Mouse (Mus musculus) left cerebral cortex, adult 8-10 months (tissue): ENCODE measurements around the gene Myh8. TPM values are rescaled to one million over a fixed set of nuclear protein-coding genes. Genes with fewer than 3 reads are reported as not detected.

ENCODE experiments used
- total RNA-seq, 4 experiments: library from RNA; stranded (reverse); gene quantifications; 2 replicates each; pipeline ENCODE4 v1.2.4; 2022

The Myh8 gene
- total RNA-seq, 4 experiments from 2014 or later: 0.27 to 0.39 (median 0.34) TPM

Other genes with a start within 250 kb of the Myh8 start
- 10 to 100 TPM; 24.6 to 30.2 (median 28.9) TPM for gene Adprm, start 224.5 kb upstream of the Myh8 start, total RNA-seq
- 10 to 100 TPM; 10.2 to 15.0 (median 11.0) TPM for gene Sco1, start 224.5 kb upstream of the Myh8 start, total RNA-seq
- 1 to 10 TPM; 3.4 to 6.9 (median 5.3) TPM for gene Myh3, start 198.8 kb upstream of the Myh8 start, total RNA-seq
- gene Myh2, start 106.1 kb upstream of the Myh8 start, total RNA-seq: 1 to 10 TPM in 2 of 4 experiments, under 1 TPM in 2; 0.67 to 1.4 (median 0.99) TPM
- gene Myh1, start 77.1 kb upstream of the Myh8 start, total RNA-seq: under 1 TPM; 0.35 to 0.89 (median 0.65) TPM
- gene Myh4, start 39.1 kb upstream of the Myh8 start, total RNA-seq: 1 to 10 TPM in 3 of 4 experiments, under 1 TPM in 1; 0.28 to 9.3 (median 5.5) TPM
- gene Myh13, start 44.5 kb downstream of the Myh8 start, total RNA-seq: under 1 TPM; 0.07 to 0.27 (median 0.18) TPM
- 100 to 1,000 TPM; 532 to 564 (median 545) TPM for gene Gas7, start 178.3 kb downstream of the Myh8 start, total RNA-seq